Mouse (Mus musculus) embryonic facial prominence, embryonic 13.5 days (tissue): Measurements from ENCODE around the gene Zfp503. TPM values are rescaled to one million over a fixed set of nuclear protein-coding genes. Genes with fewer than 3 reads are reported as not detected.
A peak's percentile ranks its signal among the peaks of the same experiment; 100 is the strongest.

Source experiments
- ATAC-seq: fragments of 200-750 bp; cut with Nextera tagmentation; 2 replicates; pipeline ENCODE4 v1.8.0; 2017; ENCODE audit warnings: low read depth; ENCODE audit not compliant: insufficient number of reproducible peaks, insufficient read depth, low FRiP score, low TSS enrichment
- H3K27ac ChIP-seq: fragments of 300-500 bp; sonication (generic); 2 replicates; pipeline ENCODE4 v1.5.1; 2015; ENCODE audit warnings: moderate library complexity, mild to moderate bottlenecking, inconsistent platforms
- H3K27me3 ChIP-seq: fragments of 300-500 bp; sonication (generic); 2 replicates; pipeline ENCODE4 v1.6.1; 2015; ENCODE audit warnings: mild to moderate bottlenecking, inconsistent platforms
- H3K36me3 ChIP-seq: fragments of 300-500 bp; sonication (generic); 2 replicates; pipeline ENCODE4 v1.6.1; 2015; ENCODE audit warnings: mild to moderate bottlenecking, inconsistent platforms
- H3K4me1 ChIP-seq: fragments of 300-500 bp; sonication (generic); 2 replicates; pipeline ENCODE4 v1.6.1; 2015; ENCODE audit warnings: inconsistent platforms
- H3K4me2 ChIP-seq: fragments of 300-500 bp; sonication (generic); 2 replicates; pipeline ENCODE4 v1.6.1; 2015; ENCODE audit warnings: moderate library complexity, mild to moderate bottlenecking, inconsistent platforms
- H3K4me3 ChIP-seq: fragments of 300-500 bp; sonication (generic); 2 replicates; pipeline ENCODE4 v1.5.1; 2015; ENCODE audit warnings: mild to moderate bottlenecking, inconsistent platforms
- H3K9ac ChIP-seq: fragments of 300-500 bp; sonication (generic); 2 replicates; pipeline ENCODE4 v1.6.1; 2015; ENCODE audit warnings: mild to moderate bottlenecking, inconsistent platforms
- H3K9me3 ChIP-seq: fragments of 300-500 bp; sonication (generic); 2 replicates; pipeline ENCODE4 v1.6.1; 2016; ENCODE audit warnings: inconsistent platforms
- WGBS: fragments of 180-500 bp; shearing (Covaris S2); methylation state at CpG from one replicate; pipeline ENCODE4 v1.1.7; 2015; ENCODE audit warnings: mixed read lengths; 5-methylcytosine and 5-hydroxymethylcytosine counted together
- polyA plus RNA-seq: library from polyadenylated mRNA; unstranded; fragments of >200 nt; fragmentation: Nextera tagmentation; extraction: Ambion mirVana; gene quantifications from 2 replicates; pipeline ENCODE4 v1.2.1, GENCODE M21; 2015

Zfp503 gene
- polyA plus RNA-seq, 1 experiment from 2014 or later, result 30.5 TPM

DNA sequence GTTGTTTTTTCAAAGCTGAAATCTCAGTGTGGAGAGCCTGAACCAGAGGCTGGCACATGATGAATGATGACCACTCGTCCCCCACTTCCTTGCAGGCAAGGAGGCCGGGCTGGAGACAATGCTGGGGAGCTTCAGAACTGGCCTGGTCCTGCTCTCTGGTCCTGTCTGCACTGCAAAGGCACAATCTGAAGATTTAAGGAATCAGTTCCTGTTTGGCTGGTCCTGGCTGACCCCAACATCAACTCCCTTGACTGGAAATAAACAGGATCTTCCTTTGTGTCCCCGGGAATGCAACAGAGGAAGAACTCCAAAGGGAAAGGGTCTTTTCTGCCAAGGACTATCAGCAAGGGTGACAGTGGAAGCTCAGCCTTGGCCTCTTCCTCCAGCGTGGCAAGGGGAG, 25.4 kb upstream of the Zfp503 start:
- WGBS, result 56% methylated on average over 4 of the region's 4 CpGs
- Histone ChIP-seq H3K9me3 (no peaks in the 10 kb centered on the region), H3K4me2 (no peak overlapping the region), H3K9ac (no peak overlapping the region), H3K4me3 (no peak overlapping the region), H3K4me1 (peaks cover 7% of the 10 kb centered on the region; the same call in 1 of the 2 replicates), H3K36me3 (no peaks in the 10 kb centered on the region), H3K27ac (no peak overlapping the region), H3K27me3 (peaks cover 26% of the 10 kb centered on the region)
- no peak for ATAC-seq

DNA sequence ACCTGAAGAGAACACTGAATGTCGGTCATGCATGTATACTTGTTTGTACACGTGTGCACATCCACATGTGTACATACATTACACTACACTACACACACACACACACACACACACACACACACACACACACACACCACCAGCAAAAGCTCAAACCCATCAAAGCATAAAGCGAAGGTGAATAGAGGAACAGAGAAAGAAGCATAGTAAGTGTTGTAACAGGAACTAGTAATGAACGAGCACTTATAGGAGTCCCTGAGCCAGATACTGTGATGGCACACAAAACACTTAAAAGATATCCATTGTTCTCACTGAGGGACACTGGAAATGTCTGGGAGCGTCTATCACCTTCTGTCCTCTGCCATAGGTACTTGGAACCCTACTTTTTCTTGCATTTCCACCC, 24.9 kb upstream of the Zfp503 start:
- Histone ChIP-seq H3K36me3 (no peaks in the 10 kb centered on the region), H3K4me2 (no peak overlapping the region), H3K4me3 (no peak overlapping the region), H3K9me3 (no peaks in the 10 kb centered on the region), H3K27ac (no peak overlapping the region), H3K27me3 (peaks cover 22% of the 10 kb centered on the region), H3K4me1 (peaks cover 3% of the 10 kb centered on the region; the same call in 1 of the 2 replicates), H3K9ac (no peak overlapping the region)
- 89% methylated on average over 5 of the region's 5 CpGs for WGBS
- ATAC-seq, result no peak

DNA sequence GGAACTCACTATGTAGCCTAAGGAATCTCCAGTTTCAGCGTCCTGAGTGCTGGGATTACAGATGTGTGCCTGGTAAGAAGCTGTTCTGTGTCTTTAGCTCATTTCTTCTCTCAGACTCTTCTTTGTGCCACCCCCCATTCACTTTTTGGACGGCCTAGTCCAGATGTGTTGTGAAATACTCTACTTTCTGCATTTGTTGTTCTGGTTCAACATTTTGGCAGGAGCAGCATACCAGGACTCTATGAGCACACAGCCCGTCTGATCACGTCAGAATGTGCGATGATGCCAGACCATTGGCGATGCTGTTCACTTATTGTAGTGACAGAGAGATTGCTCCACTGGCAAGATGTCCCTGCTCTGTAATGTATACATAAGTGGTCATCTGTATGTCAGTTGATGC, 17.6 kb upstream of the Zfp503 start:
- H3K4me3 ChIP-seq, result no peak overlapping the region
- H3K4me2 ChIP-seq, result no peak overlapping the region
- no peak overlapping the region for H3K27ac ChIP-seq
- 73% methylated on average over 6 of the region's 6 CpGs for WGBS
- H3K9me3 ChIP-seq, result no peaks in the 10 kb centered on the region
- no peaks in the 10 kb centered on the region for H3K36me3 ChIP-seq
- H3K4me1 ChIP-seq, result no peaks in the 10 kb centered on the region
- H3K9ac ChIP-seq, result no peak overlapping the region
- ATAC-seq, result no peak
- 0 out of 2 replicates have a peak, but pooled peaks cover 4% of the 10 kb centered on the region for H3K27me3 ChIP-seq

- WGBS, result 32% methylated on average over 4 of the region's 4 CpGs
- H3K27ac ChIP-seq, result no peak overlapping the region
- no peaks in the 10 kb centered on the region for H3K9me3 ChIP-seq
- H3K36me3 ChIP-seq, result no peaks in the 10 kb centered on the region
- H3K27me3 ChIP-seq, result 0 out of 2 replicates have a peak, but pooled peaks cover 4% of the 10 kb centered on the region
- no peak overlapping the region for H3K9ac ChIP-seq
- H3K4me3 ChIP-seq, result no peak overlapping the region
- H3K4me1 ChIP-seq, result no peaks in the 10 kb centered on the region
- H3K4me2 ChIP-seq, result no peak overlapping the region
- no peak for ATAC-seq
Measured at GRCm38 (mm10) chr14:22004943-22005342, 15.5 kb upstream of the Zfp503 start.

DNA sequence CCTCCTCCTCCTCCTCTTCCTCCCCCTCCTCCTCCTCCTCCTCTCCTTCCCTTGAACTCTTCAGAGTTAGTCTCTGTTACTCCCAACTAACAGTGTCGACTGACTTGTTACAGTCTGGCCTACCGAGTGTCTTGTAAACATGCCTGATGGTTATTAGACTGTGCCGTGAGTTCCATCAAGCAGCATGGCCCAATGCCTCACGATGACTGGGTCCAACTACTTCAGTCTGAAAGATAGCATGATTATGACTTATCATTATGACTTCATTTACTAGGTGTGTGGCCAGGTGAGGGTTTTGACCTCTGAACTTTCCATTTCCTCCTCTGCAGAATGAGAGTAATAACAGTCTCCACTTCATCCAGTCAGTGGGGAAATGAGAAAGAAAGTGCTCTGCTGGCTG, 14.2 kb upstream of the Zfp503 start:
- Histone ChIP-seq H3K9ac (no peak overlapping the region), H3K4me3 (no peak overlapping the region), H3K27me3 (0 out of 2 replicates have a peak, but pooled peaks cover 4% of the 10 kb centered on the region), H3K4me2 (no peak overlapping the region), H3K9me3 (no peaks in the 10 kb centered on the region), H3K36me3 (no peaks in the 10 kb centered on the region), H3K27ac (no peak overlapping the region), H3K4me1 (no peaks in the 10 kb centered on the region)
- WGBS, result 83% methylated on average over 4 of the region's 4 CpGs
- no peak for ATAC-seq

DNA sequence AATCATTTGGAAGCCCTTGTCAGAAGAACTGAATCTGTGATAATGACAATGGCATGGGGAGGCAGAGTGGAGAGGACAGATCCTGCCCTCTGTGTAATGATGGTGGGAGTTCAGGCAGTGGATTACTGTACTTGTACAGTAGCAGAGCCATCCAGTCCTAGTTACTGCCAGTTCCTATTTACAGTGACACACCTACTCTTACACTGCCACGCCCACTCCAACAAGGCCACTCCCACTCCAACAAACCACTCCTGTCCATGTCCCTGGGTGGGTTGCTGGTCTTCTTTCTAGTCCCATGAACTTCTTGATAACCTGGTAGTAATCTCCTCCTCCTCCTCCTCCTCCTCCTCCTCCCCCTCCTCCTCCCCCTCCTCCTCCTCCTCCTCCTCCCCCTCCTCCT, 13.8 kb upstream of the Zfp503 start:
- Histone ChIP-seq H3K27me3 (0 out of 2 replicates have a peak, but pooled peaks cover 4% of the 10 kb centered on the region), H3K36me3 (no peaks in the 10 kb centered on the region), H3K9ac (no peak overlapping the region), H3K9me3 (no peaks in the 10 kb centered on the region), H3K27ac (no peak overlapping the region), H3K4me1 (no peaks in the 10 kb centered on the region), H3K4me2 (no peak overlapping the region), H3K4me3 (no peak overlapping the region)
- WGBS, result 71% methylated on average over 1 of the region's 1 CpGs
- no peak for ATAC-seq

GRCm38 (mm10) chr14:21999588-21999987, 10.2 kb upstream of the Zfp503 start:
- H3K27me3 ChIP-seq, result peaks cover 27% of the 10 kb centered on the region
- no peak overlapping the region for H3K4me3 ChIP-seq
- no peak overlapping the region for H3K9ac ChIP-seq
- H3K4me2 ChIP-seq, result no peak overlapping the region
- ATAC-seq, result no peak
- no peaks in the 10 kb centered on the region for H3K36me3 ChIP-seq
- no peak overlapping the region for H3K27ac ChIP-seq
- no peaks in the 10 kb centered on the region for H3K9me3 ChIP-seq
- WGBS, result 85% methylated on average over 4 of the region's 4 CpGs
- H3K4me1 ChIP-seq, result peaks cover 9% of the 10 kb centered on the region

DNA sequence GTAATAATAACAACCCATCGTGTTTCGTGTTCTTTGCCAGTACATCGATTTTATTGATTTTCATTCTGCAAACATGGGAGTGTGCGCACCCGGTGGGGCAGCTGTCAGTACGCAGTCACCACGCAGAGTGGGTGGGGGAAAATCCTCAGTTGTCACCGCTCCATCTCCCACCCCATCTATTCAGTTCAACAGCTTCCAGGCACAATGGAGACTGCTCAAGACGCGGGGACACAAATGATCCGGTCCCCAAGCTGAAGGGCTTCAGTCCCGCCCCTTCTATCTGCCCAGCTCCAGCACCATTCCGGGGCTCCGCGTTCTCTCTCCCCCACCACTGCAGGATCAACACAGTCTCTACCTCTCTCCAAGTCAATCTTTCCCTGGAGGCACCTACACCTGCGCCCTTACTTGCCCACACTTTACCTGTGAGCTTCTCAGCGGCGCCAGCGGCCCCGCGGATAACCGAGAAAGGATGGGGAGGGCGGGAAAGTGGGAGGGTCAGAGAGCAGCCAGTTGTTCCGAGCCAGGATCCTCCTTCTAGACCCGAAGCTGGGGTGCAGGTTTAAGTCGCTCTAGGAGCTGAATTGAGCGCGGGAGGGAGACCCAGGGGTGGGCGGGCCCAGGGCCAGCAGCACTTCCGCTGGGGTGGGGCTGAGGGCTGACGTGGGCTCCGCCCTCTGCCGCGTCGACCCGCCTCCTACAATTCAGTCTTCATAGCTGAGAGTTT, 5.8 kb upstream of the Zfp503 start:
- H3K4me1 ChIP-seq, result peaks cover 38% of the 10 kb centered on the region
- peaks cover 63% of the 10 kb centered on the region for H3K27me3 ChIP-seq
- peak; percentile 82 for ATAC-seq
- H3K4me3 ChIP-seq, result peak overlapping the region; percentile 52
- no peaks in the 10 kb centered on the region for H3K9me3 ChIP-seq
- peak overlapping the region; percentile 77 for H3K4me2 ChIP-seq
- peak overlapping the region; percentile 69 for H3K9ac ChIP-seq
- peak overlapping the region; percentile 70 for H3K27ac ChIP-seq
- WGBS, result under 1% methylated on average over 36 of the region's 36 CpGs
- no peaks in the 10 kb centered on the region for H3K36me3 ChIP-seq

GRCm38 (mm10) chr14:21994061-21994990, 4.9 kb upstream of the Zfp503 start:
- H3K4me2 ChIP-seq, result peak overlapping the region; percentile 77
- H3K27ac ChIP-seq, result peak overlapping the region; percentile 70
- no peaks in the 10 kb centered on the region for H3K36me3 ChIP-seq
- 3% methylated on average over 44 of the region's 44 CpGs for WGBS
- H3K9me3 ChIP-seq, result no peaks in the 10 kb centered on the region
- peak overlapping the region; percentile 52 for H3K4me3 ChIP-seq
- H3K9ac ChIP-seq, result peak overlapping the region; percentile 69
- peaks cover 72% of the 10 kb centered on the region for H3K27me3 ChIP-seq
- peaks cover 44% of the 10 kb centered on the region for H3K4me1 ChIP-seq
- ATAC-seq, result no peak

DNA sequence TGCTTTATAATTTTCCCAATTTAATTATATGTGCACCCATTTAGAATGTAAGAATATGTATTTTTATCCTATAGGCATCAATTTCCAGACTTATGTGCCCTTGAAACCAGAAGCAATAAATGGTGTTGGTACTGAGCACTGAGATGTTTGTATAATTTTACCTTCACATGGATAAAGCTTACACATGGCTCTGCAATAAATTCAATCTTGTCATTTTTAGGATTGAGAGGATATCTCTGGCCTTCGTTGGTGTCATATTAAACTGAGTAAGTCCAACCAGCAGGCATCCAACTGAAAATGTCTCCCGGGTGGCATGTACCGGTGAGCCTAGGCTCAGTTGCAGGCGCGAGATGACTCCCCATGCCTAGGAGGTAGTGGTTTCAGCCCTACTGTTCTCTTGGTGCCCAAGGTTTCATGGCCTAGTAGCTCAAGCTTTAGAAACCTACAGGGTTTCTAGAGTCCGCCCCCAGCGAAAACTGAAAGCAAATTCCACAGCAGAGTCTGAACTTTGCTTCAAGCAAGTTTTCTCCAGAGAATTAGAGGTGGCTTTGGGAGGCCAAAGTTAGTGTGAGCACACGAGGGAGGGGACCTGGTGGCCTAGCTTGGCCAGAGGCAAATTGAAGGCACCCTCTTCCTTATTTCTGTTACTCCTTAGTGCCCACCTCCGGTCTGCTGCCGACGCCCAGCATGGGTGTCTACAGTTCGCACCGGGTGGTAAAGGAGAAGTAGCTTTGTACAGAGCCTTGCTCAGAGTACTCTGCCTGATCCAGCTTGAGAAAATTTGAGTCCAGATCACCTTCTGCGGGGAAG, 4.1 kb upstream of the Zfp503 start:
- H3K9ac ChIP-seq, result peak overlapping the region; percentile 69
- H3K27me3 ChIP-seq, result peaks cover 80% of the 10 kb centered on the region
- H3K4me3 ChIP-seq, result peak overlapping the region; percentile 52
- no peaks in the 10 kb centered on the region for H3K9me3 ChIP-seq
- H3K4me2 ChIP-seq, result peak overlapping the region; percentile 77
- H3K27ac ChIP-seq, result peak overlapping the region; percentile 70
- ATAC-seq, result no peak
- 16% methylated on average over 14 of the region's 14 CpGs for WGBS
- H3K36me3 ChIP-seq, result no peaks in the 10 kb centered on the region
- H3K4me1 ChIP-seq, result peaks cover 52% of the 10 kb centered on the region

GRCm38 (mm10) chr14:21992321-21992885, 3.0 kb upstream of the Zfp503 start:
- H3K27ac ChIP-seq, result no peak overlapping the region
- 42% methylated on average over 4 of the region's 4 CpGs for WGBS
- no peaks in the 10 kb centered on the region for H3K9me3 ChIP-seq
- peak overlapping the region; percentile 77 for H3K4me2 ChIP-seq
- ATAC-seq, result no peak
- H3K27me3 ChIP-seq, result peaks cover 80% of the 10 kb centered on the region
- H3K36me3 ChIP-seq, result no peaks in the 10 kb centered on the region
- H3K9ac ChIP-seq, result no peak overlapping the region
- peak overlapping the region; percentile 83; the same call in 1 of the 2 replicates for H3K4me3 ChIP-seq
- peaks cover 52% of the 10 kb centered on the region for H3K4me1 ChIP-seq
